In genomic region chr7:143614404-143615135, GRCm38 (mm10) we compare ENCODE assay signal across 12 mouse cellular contexts. TPM values are rescaled to one million over a fixed set of nuclear protein-coding genes. Genes with fewer than 3 reads are reported as not detected.
DNase-seq lines count a peak whose midpoint lies in the region; ATAC-seq and TF ChIP-seq lines count a peak whose summit lies in the region.
"Had no signal": no experiment of that assay in that cellular context is flagged by ENCODE, and none has a peak within 500 bp of the region (broad histone marks: within the 10 kb centered on the region; RNA-seq: fewer than 3 reads in every experiment).

No protein-coding gene starts in this region.

- peak overlapping the region; percentile 28 for H3K27ac ChIP-seq in bone marrow macrophage, adult 2 months (ENCODE audit: insufficient read depth, low read depth, low read length)
- peak overlapping the region; percentile 54 for H3K27ac ChIP-seq in lung, embryonic 15.5 days
- H3K27ac ChIP-seq: layer of hippocampus, adult 2 months; liver, embryonic 15.5 days had no signal

- no peak for TF ChIP-seq CTCF in bone marrow macrophage, adult 2 months (IDR thresholded peaks at IDR 0.05; ENCODE audit: low read depth, low read length)

- H3K27me3 ChIP-seq in lung, embryonic 15.5 days = no peaks in the 10 kb centered on the region
- H3K27me3 ChIP-seq: liver, embryonic 15.5 days had no signal

- peak; percentile 41 for DNase-seq in 3134 (ENCODE audit: extremely low read depth, insufficient read length, low spot score)
- DNase-seq in heart, postnatal 4 days = peak; percentile 29
- no peak for DNase-seq in testis, postnatal 14 days (ENCODE audit: low spot score)
- no peak for DNase-seq in cerebellum, adult 8-10 months
- DNase-seq in thymus, postnatal 25 days = no peak
- DNase-seq in retina, postnatal 1 day = no peak
- DNase-seq: embryo, embryonic 11 days; right cerebral cortex, postnatal 25 days had no signal

- H3K9me3 ChIP-seq in lung, embryonic 15.5 days = no peaks in the 10 kb centered on the region
- H3K9me3 ChIP-seq: liver, embryonic 15.5 days had no signal

- peak; percentile 39; the same call in 1 of the 2 replicates for ATAC-seq in lung, embryonic 15.5 days (ENCODE audit: borderline replicate concordance, extremely low read depth, low FRiP score, low TSS enrichment)

- H3K4me1 ChIP-seq in bone marrow macrophage, adult 2 months (ENCODE audit: control insufficient read depth, insufficient read depth, low read length) = peaks cover 15% of the 10 kb centered on the region
- H3K4me1 ChIP-seq in lung, embryonic 15.5 days = 0 out of 2 replicates have a peak, but pooled peaks cover 4% of the 10 kb centered on the region
- H3K4me1 ChIP-seq: liver, embryonic 15.5 days had no signal

- H3K4me2 ChIP-seq in lung, embryonic 15.5 days = peak overlapping the region; percentile 7
- H3K4me2 ChIP-seq: liver, embryonic 15.5 days had no signal

- no peaks in the 10 kb centered on the region for H3K36me3 ChIP-seq in lung, embryonic 15.5 days
- H3K36me3 ChIP-seq: liver, embryonic 15.5 days had no signal

- TF ChIP-seq POLR2A in bone marrow macrophage, adult 2 months (IDR thresholded peaks at IDR 0.05; ENCODE audit: borderline replicate concordance, low read depth, low read length) = no peak

- H3K9ac ChIP-seq in lung, embryonic 15.5 days = no peak overlapping the region
- H3K9ac ChIP-seq: liver, embryonic 15.5 days had no signal

- WGBS in lung, embryonic 15.5 days = 40% methylated on average over 9 of the region's 9 CpGs

- no peak overlapping the region for H3K4me3 ChIP-seq in bone marrow macrophage, adult 2 months (ENCODE audit: insufficient read depth, low read length)
- H3K4me3 ChIP-seq in lung, embryonic 15.5 days = no peak overlapping the region
- H3K4me3 ChIP-seq: layer of hippocampus, adult 2 months; liver, embryonic 15.5 days had no signal

RNA-seq across cellular contexts. Expression of gene Tnfrsf26, which starts 14.0 kb away (rescaled TPM):
- 5.5 and 7.6 TPM in 2 replicates for polyA plus RNA-seq in bone marrow macrophage, adult 2 months (2012; ENCODE audit: insufficient read depth, insufficient read length, missing spikeins)
- total RNA-seq in heart, postnatal 4 days (2021) = 1 to 10 TPM; 1.0 to 1.4 TPM
- 0.33 and 0.44 TPM in 2 replicates for polyA plus RNA-seq in lung, embryonic 15.5 days (2015; fragmentation: Nextera tagmentation; extraction: Ambion mirVana)
- total RNA-seq: layer of hippocampus, adult 2 months had no signal

RNA-seq across cellular contexts. Expression of gene Cars, which starts 14.7 kb away (rescaled TPM):
- polyA plus RNA-seq in bone marrow macrophage, adult 2 months (2012; ENCODE audit: insufficient read depth, insufficient read length, missing spikeins) = 41.6 and 42.5 TPM in 2 replicates
- 10 to 100 TPM; 24.5 to 27.1 TPM for total RNA-seq in heart, postnatal 4 days (2021)
- polyA plus RNA-seq in lung, embryonic 15.5 days (2015; fragmentation: Nextera tagmentation; extraction: Ambion mirVana) = 55.7 and 58.9 TPM in 2 replicates

RNA-seq across cellular contexts. Expression of gene Tnfrsf22, which starts 34.9 kb away (rescaled TPM):
- 2.5 and 2.9 TPM in 2 replicates for polyA plus RNA-seq in bone marrow macrophage, adult 2 months (2012; ENCODE audit: insufficient read depth, insufficient read length, missing spikeins)
- total RNA-seq in heart, postnatal 4 days (2021) = 1 to 10 TPM; 3.6 to 5.0 TPM
- 7.8 and 8.1 TPM in 2 replicates for polyA plus RNA-seq in lung, embryonic 15.5 days (2015; fragmentation: Nextera tagmentation; extraction: Ambion mirVana)

Comparison
In these comparisons a context has a peak if more than half of its experiments do, and no peak if none do; other contexts are left out.
1. DNase-seq: peak in 3134 (single experiment) and heart, postnatal 4 days (single experiment); none in testis, postnatal 14 days (single experiment), cerebellum, adult 8-10 months (single experiment), thymus, postnatal 25 days (single experiment) and retina, postnatal 1 day (single experiment).